15 mouse cellular contexts compared by ENCODE assay signal in genomic region chr9:68942595-68943011, GRCm38 (mm10).
DNase-seq lines count a peak whose midpoint lies in the region; ATAC-seq and TF ChIP-seq lines count a peak whose summit lies in the region.
"Had no signal": no experiment of that assay in that cellular context is flagged by ENCODE, and none has a peak within 500 bp of the region (broad histone marks: within the 10 kb centered on the region; RNA-seq: fewer than 3 reads in every experiment).

No protein-coding gene starts in this region.

- H3K36me3 ChIP-seq in embryonic facial prominence, embryonic 12.5 days, result no peaks in the 10 kb centered on the region
- H3K36me3 ChIP-seq: hindbrain, embryonic 13.5 days; lung, embryonic 15.5 days; neural tube, embryonic 12.5 days had no signal

- H3K27ac ChIP-seq in gastrocnemius, adult 2 months, result peak overlapping the region; percentile 81
- H3K27ac ChIP-seq in embryonic facial prominence, embryonic 12.5 days, result peak overlapping the region; percentile 73
- H3K27ac ChIP-seq in left cerebral cortex, adult 2 months, result no peak overlapping the region
- H3K27ac ChIP-seq: hindbrain, embryonic 13.5 days; kidney, postnatal 0 days; lung, embryonic 15.5 days; neural tube, embryonic 12.5 days had no signal

- no peak overlapping the region for H3K9ac ChIP-seq in embryonic facial prominence, embryonic 12.5 days
- H3K9ac ChIP-seq: hindbrain, embryonic 13.5 days; lung, embryonic 15.5 days; neural tube, embryonic 12.5 days had no signal

- no peak for TF ChIP-seq CTCF in gastrocnemius, adult 2 months (IDR thresholded peaks at IDR 0.05)
- no peak for TF ChIP-seq CTCF in left cerebral cortex, adult 2 months (IDR thresholded peaks at IDR 0.05)

- H3K4me2 ChIP-seq in embryonic facial prominence, embryonic 12.5 days (replicated peaks), result no peak overlapping the region
- H3K4me2 ChIP-seq: hindbrain, embryonic 13.5 days; lung, embryonic 15.5 days; neural tube, embryonic 12.5 days had no signal

- no peaks in the 10 kb centered on the region for H3K27me3 ChIP-seq in embryonic facial prominence, embryonic 12.5 days
- H3K27me3 ChIP-seq: CH12.LX; lung, embryonic 15.5 days; neural tube, embryonic 12.5 days had no signal

- WGBS in embryonic facial prominence, embryonic 12.5 days, result 35% methylated on average over 4 of the region's 4 CpGs

- DNase-seq in gastrocnemius, adult 2 months, result no peak
- DNase-seq in gastrocnemius, postnatal 4 days (ENCODE audit: low spot score in 2 of 2), result no peak
- DNase-seq in retina, postnatal 1 day, result peak; percentile 35
- DNase-seq in retina, embryonic 14.5 days (ENCODE audit: low spot score), result no peak
- no peak for DNase-seq in MN1 (ENCODE audit: low spot score)
- no peak for DNase-seq in left cerebral cortex, adult 2 months (ENCODE audit: extremely low spot score in 1 of 2, low spot score in 2 of 2)
- DNase-seq: right cerebral cortex, postnatal 14 days had no signal

- H3K9me3 ChIP-seq in embryonic facial prominence, embryonic 12.5 days, result no peaks in the 10 kb centered on the region
- H3K9me3 ChIP-seq: hindbrain, embryonic 13.5 days; lung, embryonic 15.5 days; neural tube, embryonic 12.5 days had no signal

- peak; percentile 80; the same call in 1 of the 2 replicates for ATAC-seq in embryonic facial prominence, embryonic 12.5 days (ENCODE audit: insufficient number of reproducible peaks, insufficient read depth, low FRiP score, low TSS enrichment)
- ATAC-seq in megakaryocyte progenitor cell, adult 5-6 weeks (replicated peaks; ENCODE audit: poor library complexity), result peak; percentile 29; the same call in 1 of the 2 replicates

- intact Hi-C loops in gastrocnemius, adult 2 months (cut with DNase I), result no loop called here
- intact Hi-C loops in left cerebral cortex, adult 2 months (cut with DNase I), result loop anchor here (10.0 kb wide), 1 partner anchor 352 kb away; no protein-coding TSS in a partner anchor

- peaks cover 22% of the 10 kb centered on the region for H3K4me1 ChIP-seq in embryonic facial prominence, embryonic 12.5 days
- H3K4me1 ChIP-seq: lung, embryonic 15.5 days had no signal

- H3K4me3 ChIP-seq in gastrocnemius, adult 2 months, result no peak overlapping the region
- H3K4me3 ChIP-seq in embryonic facial prominence, embryonic 12.5 days, result no peak overlapping the region
- H3K4me3 ChIP-seq in left cerebral cortex, adult 2 months, result no peak overlapping the region
- H3K4me3 ChIP-seq: erythroblast, embryonic 14.5 days; hindbrain, embryonic 13.5 days; lung, embryonic 15.5 days; neural tube, embryonic 12.5 days had no signal
